Mouse (Mus musculus) embryonic facial prominence, embryonic 11.5 days (tissue): Measurements from ENCODE around the gene Nr6a1. TPM values are rescaled to one million over a fixed set of nuclear protein-coding genes. Genes with fewer than 3 reads are reported as not detected.

Experiments used
- ATAC-seq: fragments of 200-750 bp; cut with Nextera tagmentation; replicated peaks from 2 replicates; pipeline ENCODE4 v1.8.0; 2017; ENCODE audit warnings: low read depth; ENCODE audit not compliant: insufficient number of reproducible peaks, low FRiP score, low TSS enrichment
- DNase-seq: peaks from one replicate; pipeline ENCODE4 v3.0.0-alpha.2; 2015; ENCODE audit warnings: low spot score
- H3K27ac ChIP-seq: fragments of 300-500 bp; sonication (generic); replicated peaks from 2 replicates; pipeline ENCODE4 v1.5.1; 2014; ENCODE audit warnings: mild to moderate bottlenecking, low read depth, low read length, control low read depth
- H3K27me3 ChIP-seq: fragments of 300-500 bp; sonication (generic); 2 replicates; pipeline ENCODE4 v1.6.1; 2014; ENCODE audit warnings: mild to moderate bottlenecking, low read length, moderate library complexity, mixed read lengths; ENCODE audit not compliant: control insufficient read depth, insufficient read depth
- H3K36me3 ChIP-seq: fragments of 300-500 bp; sonication (generic); replicated peaks from 2 replicates; pipeline ENCODE4 v1.6.1; 2014; ENCODE audit warnings: low read depth, mild to moderate bottlenecking, low read length, moderate library complexity, mixed read lengths; ENCODE audit not compliant: control insufficient read depth, insufficient read depth
- H3K4me1 ChIP-seq: fragments of 300-500 bp; sonication (generic); 2 replicates; pipeline ENCODE4 v1.6.1; 2014; ENCODE audit warnings: low read length, mixed read lengths; ENCODE audit not compliant: control insufficient read depth, insufficient read depth
- H3K4me2 ChIP-seq: fragments of 300-500 bp; sonication (generic); 2 replicates; pipeline ENCODE4 v1.6.1; 2014; ENCODE audit warnings: low read depth, mild to moderate bottlenecking, control low read depth, low read length, moderate library complexity
- H3K4me3 ChIP-seq: fragments of 300-500 bp; sonication (generic); 2 replicates; pipeline ENCODE4 v1.5.1; 2014; ENCODE audit warnings: low read depth, low read length, control low read depth
- H3K9ac ChIP-seq: fragments of 300-500 bp; sonication (generic); replicated peaks from 2 replicates; pipeline ENCODE4 v1.6.1; 2014; ENCODE audit warnings: mild to moderate bottlenecking, control low read depth, low read length
- H3K9me3 ChIP-seq: fragments of 300-500 bp; sonication (generic); replicated peaks from 2 replicates; pipeline ENCODE4 v1.6.1; 2016; ENCODE audit warnings: mild to moderate bottlenecking, low read length, inconsistent platforms, mixed read lengths; ENCODE audit not compliant: control insufficient read depth
- WGBS: fragments of 180-500 bp; shearing (Covaris S2); extraction: QIAGEN DNeasy Blood & Tissue Kit; methylation state at CpG from one replicate; pipeline ENCODE4 v1.1.7; 2014; 5-methylcytosine and 5-hydroxymethylcytosine counted together
- polyA plus RNA-seq: library from polyadenylated mRNA; unstranded; fragments of >200 nt; fragmentation: Nextera tagmentation; extraction: Ambion mirVana; gene quantifications from 2 replicates; pipeline ENCODE4 v1.2.1, GENCODE M21; 2014

The Nr6a1 gene
- polyA plus RNA-seq, 1 experiment from 2014 or later: 2.2 TPM

DNA sequence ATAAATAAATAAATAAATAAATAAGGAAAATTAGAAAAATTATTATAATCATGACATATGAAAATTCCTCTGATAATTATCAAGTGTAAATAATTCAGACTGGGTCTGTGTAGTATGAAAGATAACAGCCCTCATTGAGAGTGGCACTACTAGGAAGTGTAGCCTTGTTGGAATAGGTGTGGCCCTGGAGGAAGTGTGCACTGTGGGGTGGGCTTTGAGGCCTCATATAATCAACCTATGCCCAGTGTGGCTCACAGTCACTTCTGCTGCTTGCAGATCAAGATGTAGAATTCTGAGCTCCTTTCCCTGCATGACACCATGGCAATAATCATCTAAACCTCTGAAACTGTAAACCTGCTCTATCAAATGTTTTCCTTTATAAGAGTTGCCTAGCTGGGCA, 24.6 kb downstream of the Nr6a1 start:
- no peaks in the 10 kb centered on the region for H3K4me1 ChIP-seq
- H3K27me3 ChIP-seq: no peaks in the 10 kb centered on the region
- H3K4me3 ChIP-seq: no peak overlapping the region
- ATAC-seq: no peak
- no peak overlapping the region for H3K27ac ChIP-seq
- no peak overlapping the region for H3K4me2 ChIP-seq
- no peak overlapping the region for H3K9ac ChIP-seq
- H3K9me3 ChIP-seq: no peaks in the 10 kb centered on the region
- DNase-seq: no peak
- H3K36me3 ChIP-seq: no peaks in the 10 kb centered on the region; the same call in 1 of the 2 replicates

DNA sequence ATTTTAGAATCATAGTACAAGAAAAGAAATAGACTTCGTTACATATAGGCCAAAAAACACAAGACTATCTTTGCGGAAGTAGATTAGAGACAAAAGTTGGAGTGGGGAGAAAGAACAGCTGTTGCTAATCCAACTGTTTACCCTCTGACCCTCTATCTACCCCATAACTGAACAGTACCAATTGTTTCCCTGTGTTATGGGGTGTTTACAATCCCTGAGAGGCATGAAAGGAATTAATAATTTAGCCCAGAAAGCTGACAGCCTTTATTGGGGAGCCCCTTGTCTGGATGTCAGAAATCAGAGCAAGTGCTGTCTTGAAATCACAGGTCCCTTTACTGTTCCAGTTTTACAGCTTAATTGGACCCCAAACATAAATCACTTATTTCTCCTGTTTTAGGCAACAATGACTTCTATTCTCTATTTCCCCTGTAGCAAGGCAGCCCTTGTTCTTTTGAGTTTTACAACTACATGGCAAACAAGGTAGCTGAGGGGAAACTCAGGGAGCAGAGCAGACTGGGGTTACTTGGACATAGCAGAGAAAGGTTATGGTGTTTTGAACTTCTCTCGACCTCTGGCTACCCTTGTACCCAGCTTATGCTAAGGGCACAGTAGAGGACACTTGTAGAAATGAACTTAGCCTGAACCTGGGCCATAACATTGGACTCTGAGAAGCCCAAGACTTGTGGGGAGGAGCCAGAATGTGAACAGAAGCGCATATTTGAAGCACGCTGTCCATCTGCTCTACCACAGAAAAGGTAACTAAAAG, 46.4 kb downstream of the Nr6a1 start:
- H3K36me3 ChIP-seq: no peaks in the 10 kb centered on the region; the same call in 1 of the 2 replicates
- H3K9ac ChIP-seq: no peak overlapping the region
- H3K27me3 ChIP-seq: no peaks in the 10 kb centered on the region
- DNase-seq: no peak
- H3K4me1 ChIP-seq: no peaks in the 10 kb centered on the region
- no peak for ATAC-seq
- WGBS: 80% methylated on average over 5 of the region's 5 CpGs
- H3K27ac ChIP-seq: no peak overlapping the region
- no peak overlapping the region for H3K4me3 ChIP-seq
- no peak overlapping the region for H3K4me2 ChIP-seq
- no peaks in the 10 kb centered on the region for H3K9me3 ChIP-seq

DNA sequence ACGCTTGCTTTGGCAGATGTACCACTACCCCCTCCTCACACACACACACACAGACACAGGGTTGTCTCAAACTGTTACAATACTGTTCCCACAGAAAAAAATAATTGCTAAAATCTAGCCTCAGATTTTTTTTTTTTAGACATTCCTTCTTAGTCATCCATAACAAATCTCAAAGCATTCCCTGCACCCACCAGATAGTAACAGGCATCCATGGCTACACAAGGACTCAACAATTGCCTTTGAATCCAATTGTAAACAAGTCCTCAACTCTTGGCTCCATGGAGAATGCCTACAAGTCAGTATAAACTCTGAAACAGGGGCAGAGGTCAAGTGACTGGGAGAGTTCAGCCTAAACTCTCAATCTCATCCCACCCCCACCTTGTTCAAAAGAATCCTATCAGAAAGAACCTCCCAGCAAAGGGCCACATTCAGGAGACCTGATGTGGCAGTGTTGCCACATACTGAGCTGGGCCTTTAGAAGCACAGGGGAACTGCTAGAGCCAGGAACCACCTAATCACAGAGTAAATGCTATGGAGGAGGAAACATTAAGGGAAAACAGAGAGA, 52.9 kb downstream of the Nr6a1 start:
- H3K9me3 ChIP-seq: no peaks in the 10 kb centered on the region
- DNase-seq (no peak), ATAC-seq (no peak)
- no peaks in the 10 kb centered on the region for H3K27me3 ChIP-seq
- no peaks in the 10 kb centered on the region; the same call in 1 of the 2 replicates for H3K36me3 ChIP-seq
- H3K4me2 ChIP-seq: no peak overlapping the region
- WGBS: 52% methylated on average over 1 of the region's 1 CpGs
- H3K27ac ChIP-seq: no peak overlapping the region
- H3K9ac ChIP-seq: no peak overlapping the region
- H3K4me3 ChIP-seq: no peak overlapping the region
- no peaks in the 10 kb centered on the region for H3K4me1 ChIP-seq

DNA sequence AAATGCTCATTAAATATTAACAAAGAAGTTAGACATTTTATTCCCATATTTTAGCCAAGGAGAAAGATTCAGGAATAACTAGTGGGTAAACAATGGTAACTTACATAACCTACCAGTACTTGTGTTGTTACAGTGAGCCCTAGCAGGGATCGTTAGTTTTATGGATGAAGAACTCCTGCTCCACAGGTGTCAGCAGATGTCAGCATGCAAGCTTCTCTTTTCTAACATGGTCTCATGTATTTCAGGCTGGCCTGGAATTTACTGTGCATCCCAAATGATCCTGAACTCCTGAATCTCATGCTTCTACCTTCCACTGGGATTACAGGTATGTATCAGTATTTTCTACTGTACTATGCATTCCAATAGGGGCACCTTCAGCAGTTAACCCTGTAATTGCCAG, 54.8 kb downstream of the Nr6a1 start:
- Histone ChIP-seq H3K9ac (no peak overlapping the region), H3K4me3 (no peak overlapping the region), H3K4me2 (no peak overlapping the region), H3K9me3 (no peaks in the 10 kb centered on the region), H3K27ac (no peak overlapping the region), H3K27me3 (no peaks in the 10 kb centered on the region), H3K36me3 (no peaks in the 10 kb centered on the region; the same call in 1 of the 2 replicates), H3K4me1 (no peaks in the 10 kb centered on the region)
- WGBS: 75% methylated on average over 1 of the region's 1 CpGs
- ATAC-seq (no peak), DNase-seq (no peak)

DNA sequence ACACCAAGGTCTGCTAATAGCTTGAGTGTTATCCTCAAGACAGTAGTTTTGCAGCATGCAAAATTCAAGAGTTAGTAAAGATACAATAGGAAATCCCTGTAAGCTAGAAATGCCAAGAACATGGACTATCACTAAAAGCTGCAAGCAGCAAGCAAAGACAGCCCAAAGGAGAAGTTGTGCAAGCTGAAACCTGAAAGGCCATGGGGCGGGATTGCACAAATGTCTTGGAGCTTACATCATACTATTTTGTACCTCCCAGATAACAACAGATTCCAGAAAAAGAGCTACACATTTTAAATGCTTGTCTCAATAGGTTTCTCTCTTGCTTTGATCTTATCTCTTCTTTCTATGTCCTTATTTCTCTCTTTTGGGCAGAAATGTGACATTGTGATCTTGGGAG, 60.8 kb downstream of the Nr6a1 start:
- DNase-seq: no peak

DNA sequence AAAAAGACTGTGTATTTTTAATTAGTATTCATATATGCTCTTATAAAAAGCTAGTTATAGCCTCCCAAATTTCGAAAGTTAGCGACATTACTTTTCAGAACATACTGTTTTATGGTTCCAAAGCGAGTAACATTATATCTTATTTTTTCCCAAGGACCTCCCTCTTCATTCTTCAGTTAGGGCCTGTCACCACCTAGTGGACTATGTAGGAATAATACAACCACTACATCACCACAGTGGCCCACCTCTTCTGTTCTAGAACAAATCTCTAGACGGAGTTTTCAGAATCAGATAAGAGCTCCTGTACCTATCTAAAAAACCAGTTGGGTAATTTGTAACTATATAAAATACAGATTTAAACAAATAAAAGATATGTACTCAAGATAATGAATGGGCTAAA, 63.5 kb downstream of the Nr6a1 start:
- DNase-seq: peak; percentile 58
- H3K4me1 ChIP-seq: no peaks in the 10 kb centered on the region
- 62% methylated on average over 4 of the region's 4 CpGs for WGBS
- H3K4me2 ChIP-seq: no peak overlapping the region
- H3K9ac ChIP-seq: no peak overlapping the region
- H3K9me3 ChIP-seq: no peaks in the 10 kb centered on the region
- no peak overlapping the region for H3K4me3 ChIP-seq
- no peaks in the 10 kb centered on the region for H3K27me3 ChIP-seq
- no peak for ATAC-seq
- H3K27ac ChIP-seq: no peak overlapping the region
- peaks cover 2% of the 10 kb centered on the region; the same call in 1 of the 2 replicates for H3K36me3 ChIP-seq

More for the DNA sequence above, 60.8 kb downstream of the Nr6a1 start:
- H3K36me3 ChIP-seq: peaks cover 2% of the 10 kb centered on the region; the same call in 1 of the 2 replicates
- no peaks in the 10 kb centered on the region for H3K27me3 ChIP-seq
- ATAC-seq: no peak
- H3K4me3 ChIP-seq: no peak overlapping the region
- no peak overlapping the region for H3K27ac ChIP-seq
- no peak overlapping the region for H3K4me2 ChIP-seq
- WGBS: 87% methylated on average over 1 of the region's 1 CpGs
- H3K9me3 ChIP-seq: no peaks in the 10 kb centered on the region
- H3K4me1 ChIP-seq: no peaks in the 10 kb centered on the region
- H3K9ac ChIP-seq: no peak overlapping the region

DNA sequence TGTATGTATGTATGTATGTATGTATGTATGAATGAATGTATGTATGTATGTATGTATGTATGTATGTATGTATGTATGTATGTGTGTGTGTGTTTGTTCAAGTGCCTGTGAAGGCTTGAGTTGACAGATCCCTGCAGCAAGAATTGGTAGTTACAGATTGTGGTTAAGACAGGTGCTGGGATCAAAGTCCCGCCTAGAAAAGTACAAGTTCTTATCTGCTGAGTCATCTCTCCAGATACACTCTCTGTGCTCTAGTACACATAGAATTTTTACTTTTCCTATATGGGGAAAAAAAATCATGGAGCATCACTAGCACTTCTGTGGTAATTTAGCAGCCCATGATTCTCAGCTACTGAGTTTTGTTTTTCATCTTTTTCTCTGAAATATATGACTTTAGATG, 75.7 kb downstream of the Nr6a1 start:
- Histone ChIP-seq H3K4me2 (no peak overlapping the region), H3K36me3 (peaks cover 5% of the 10 kb centered on the region; the same call in 1 of the 2 replicates), H3K4me3 (no peak overlapping the region), H3K9ac (no peak overlapping the region), H3K9me3 (no peaks in the 10 kb centered on the region), H3K27me3 (no peaks in the 10 kb centered on the region), H3K27ac (no peak overlapping the region), H3K4me1 (no peaks in the 10 kb centered on the region)
- DNase-seq (no peak), ATAC-seq (no peak)
- 77% methylated on average over 1 of the region's 1 CpGs for WGBS

DNA sequence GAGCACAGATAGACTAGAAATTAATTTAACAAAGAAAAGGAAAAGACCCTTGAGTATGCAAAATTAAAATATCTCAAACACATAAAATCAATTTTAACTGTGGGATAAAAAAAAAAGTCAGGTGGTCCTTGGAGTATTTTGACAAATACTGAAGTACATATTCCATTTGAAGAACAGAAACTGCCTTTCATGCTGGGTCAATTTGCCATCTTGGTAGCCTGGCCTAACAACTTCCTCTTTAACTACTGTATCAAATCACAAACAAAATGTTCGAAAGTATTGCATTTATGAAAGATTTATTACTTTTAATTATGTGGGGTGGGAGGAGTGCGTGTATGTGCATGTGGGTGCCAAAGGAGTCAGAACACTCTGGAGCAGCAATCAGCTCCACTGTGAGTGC, 81.2 kb downstream of the Nr6a1 start:
- no peak overlapping the region for H3K9ac ChIP-seq
- 87% methylated on average over 2 of the region's 2 CpGs for WGBS

More for the DNA sequence above, 81.2 kb downstream of the Nr6a1 start:
- Histone ChIP-seq H3K27me3 (no peaks in the 10 kb centered on the region), H3K9me3 (no peaks in the 10 kb centered on the region), H3K4me2 (no peak overlapping the region), H3K4me3 (no peak overlapping the region), H3K4me1 (no peaks in the 10 kb centered on the region), H3K36me3 (peaks cover 5% of the 10 kb centered on the region; the same call in 1 of the 2 replicates), H3K27ac (no peak overlapping the region)
- ATAC-seq: no peak
- no peak for DNase-seq
